Mouse (Mus musculus) left cerebral cortex, postnatal 4 days (tissue): ENCODE results near the gene Adamts9. TPM values are rescaled to one million over a fixed set of nuclear protein-coding genes. Genes with fewer than 3 reads are reported as not detected.

ENCODE experiments used
- DNase-seq: peaks from one replicate; pipeline ENCODE4 v3.0.0-alpha.2; 2022
- intact Hi-C: fragments of 180-260 bp; cut with DNase I; formaldehyde crosslinking; loops from one replicate; pipeline ENCODE4 v1.15.1; 2025
- total RNA-seq, 2 experiments: library from RNA; stranded (reverse); gene quantifications; 2 replicates each; pipeline ENCODE4 v1.2.3; 2021

Adamts9 gene
- total RNA-seq, 2 experiments from 2014 or later, result 7.7 to 8.3 TPM

DNA sequence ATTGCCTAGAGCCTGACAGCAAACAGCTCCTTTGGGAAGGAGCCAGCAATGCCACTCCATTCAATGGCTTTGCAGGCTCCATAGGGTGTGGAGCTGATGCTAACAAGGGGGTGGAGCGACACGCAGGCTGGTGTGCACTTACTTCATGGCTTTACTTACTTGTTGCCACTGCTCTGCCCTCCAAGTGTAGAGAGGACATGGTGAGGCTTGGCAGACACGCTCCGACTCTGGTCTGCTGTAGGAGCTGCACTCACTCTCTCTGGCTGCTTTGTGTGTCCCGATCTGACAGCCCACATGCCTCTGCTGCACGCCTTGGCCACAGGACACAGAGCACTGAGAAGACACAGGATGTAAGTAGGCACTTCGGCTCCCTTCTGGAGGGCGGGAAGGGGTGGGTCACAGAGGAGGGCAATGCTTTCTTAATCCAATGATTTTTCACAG is 127.0 kb downstream of the Adamts9 start, which contains the start of gene A730049H05Rik:
Gene A730049H05Rik, plus strand, starts transcription at position 168 of the 441 bp plus-strand sequence.
- intact Hi-C loops, result no loop called here
- peak; percentile 20 for DNase-seq

DNA sequence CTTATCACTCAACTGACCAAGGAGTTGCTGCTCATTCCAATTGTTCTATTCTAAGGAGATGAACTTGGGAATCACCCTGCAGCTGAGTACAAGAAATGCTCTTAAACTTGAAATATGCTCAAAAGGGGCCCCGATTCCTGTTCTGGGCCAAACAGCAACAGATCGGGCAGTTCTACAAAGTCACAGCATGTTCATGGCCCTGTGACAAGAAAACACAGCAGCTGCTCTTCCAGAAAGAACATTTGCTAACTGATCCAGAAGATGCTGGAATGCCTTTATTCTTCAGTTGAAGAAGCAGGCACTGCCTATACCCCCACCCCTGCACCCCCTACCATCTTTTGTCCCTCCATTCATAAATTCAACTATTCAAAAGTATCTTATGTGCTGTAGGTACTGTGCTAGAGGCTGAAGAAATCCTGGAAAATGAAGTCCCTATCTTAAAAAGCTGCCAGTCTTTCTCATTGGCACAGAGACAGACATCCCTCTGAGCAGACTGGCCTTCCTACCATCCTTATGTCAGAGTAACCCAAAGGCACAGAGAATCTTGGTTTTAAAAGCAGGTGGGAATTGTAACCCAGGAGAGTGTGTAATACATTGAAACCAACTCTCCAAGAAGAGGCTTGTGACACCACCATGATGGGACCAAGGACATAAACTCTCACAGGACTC is 130.5 kb downstream of the Adamts9 start:
- DNase-seq, result peak; percentile 79
- intact Hi-C loops, result no loop called here

DNA sequence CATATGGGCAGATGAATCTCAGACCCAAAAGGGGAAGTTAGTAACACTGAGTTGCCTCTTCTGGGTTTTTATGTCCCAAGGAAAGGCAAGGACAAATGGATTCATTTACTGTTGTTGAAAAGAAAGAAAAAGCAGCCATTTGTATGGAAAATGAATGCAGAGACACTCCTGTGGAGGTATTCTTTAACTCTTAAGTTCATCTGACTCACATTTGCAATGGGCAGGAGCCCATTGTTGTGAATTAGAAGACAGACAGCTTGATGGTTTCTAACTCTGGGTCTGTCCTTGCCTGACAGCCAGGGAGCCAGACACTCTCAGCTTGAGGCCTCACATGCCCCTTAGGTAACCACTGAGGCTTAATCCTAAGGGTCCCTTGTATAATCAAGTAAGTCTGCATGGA is 131.7 kb downstream of the Adamts9 start:
- intact Hi-C loops, result no loop called here
- DNase-seq, result no peak

DNA sequence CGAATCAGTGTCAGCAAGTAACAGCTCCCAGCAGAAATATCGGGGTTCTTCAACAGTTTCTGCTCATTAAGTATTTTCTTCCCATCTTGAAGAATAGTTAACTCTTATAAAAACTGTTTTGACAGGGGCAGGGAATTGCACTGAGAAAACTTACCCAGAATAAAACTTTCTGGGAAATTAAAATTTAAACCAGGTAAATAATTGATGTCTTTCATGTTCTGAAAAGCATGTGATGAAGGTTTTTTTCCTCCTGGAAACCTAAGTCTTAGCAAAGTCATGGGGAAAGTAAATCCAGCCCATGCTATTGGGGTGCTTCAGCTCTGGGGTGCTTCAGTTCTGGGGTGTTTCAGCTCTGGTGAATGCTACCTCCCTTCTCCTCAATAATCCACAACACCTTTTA is 132.7 kb downstream of the Adamts9 start:
- no peak for DNase-seq
- intact Hi-C loops, result no loop called here

DNA sequence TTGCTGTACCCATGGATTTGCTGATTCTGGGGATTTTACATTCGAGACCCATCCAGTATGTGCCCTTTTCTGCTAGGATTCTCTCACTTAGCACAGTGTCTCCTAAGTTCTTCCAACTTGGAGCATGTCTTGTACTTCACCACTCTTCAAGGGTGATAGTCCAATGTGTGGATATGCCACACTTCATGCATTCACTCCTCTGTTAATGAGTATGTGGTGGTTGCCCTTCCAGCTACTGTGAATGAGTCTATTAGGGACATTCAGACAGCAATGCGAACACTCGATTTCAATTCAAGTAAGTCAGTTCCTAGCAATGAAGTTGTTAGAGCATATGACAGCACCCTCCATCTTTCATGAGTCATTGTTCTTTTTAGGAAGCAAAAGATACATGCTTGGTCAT is 133.5 kb downstream of the Adamts9 start:
- intact Hi-C loops, result no loop called here
- DNase-seq, result no peak

DNA sequence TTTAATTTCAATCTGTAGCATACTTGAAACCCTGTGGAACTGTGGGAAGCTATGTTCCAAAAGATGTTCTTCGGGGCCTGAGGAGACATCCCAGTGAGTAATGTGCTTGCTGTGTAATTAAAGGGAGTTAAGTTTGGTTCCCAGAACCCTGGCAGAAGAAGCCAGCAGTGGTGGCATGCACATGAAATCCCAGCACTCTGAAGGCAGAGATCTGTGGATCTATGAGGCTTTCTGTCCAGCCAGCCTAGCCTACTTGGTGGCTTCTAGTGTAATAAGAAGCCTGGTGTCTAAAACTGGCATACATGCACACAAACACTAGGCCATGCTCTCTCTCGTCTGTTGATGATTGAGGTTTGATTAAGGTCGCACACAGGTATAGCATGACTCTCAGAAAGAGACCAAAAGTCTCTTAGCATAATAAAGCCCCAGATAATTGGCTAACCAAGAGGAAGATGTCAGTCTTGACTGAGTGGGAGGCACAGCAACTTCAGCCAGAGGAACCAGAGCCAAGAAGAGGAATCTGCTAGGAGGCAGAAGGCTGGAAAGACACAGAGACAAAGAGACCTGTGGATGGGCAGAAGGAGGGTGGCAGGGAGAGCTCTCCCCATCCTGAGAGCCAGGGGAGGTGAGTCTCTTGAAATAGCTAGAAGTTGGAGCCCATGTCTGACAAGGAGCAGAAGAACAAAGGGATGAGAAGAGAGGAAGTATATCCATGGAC is 138.9 kb downstream of the Adamts9 start:
- intact Hi-C loops, result loop anchor here (5.0 kb wide), 1 partner anchor 138 kb away; the partner anchor contains the start of gene Adamts9
- DNase-seq, result no peak

DNA sequence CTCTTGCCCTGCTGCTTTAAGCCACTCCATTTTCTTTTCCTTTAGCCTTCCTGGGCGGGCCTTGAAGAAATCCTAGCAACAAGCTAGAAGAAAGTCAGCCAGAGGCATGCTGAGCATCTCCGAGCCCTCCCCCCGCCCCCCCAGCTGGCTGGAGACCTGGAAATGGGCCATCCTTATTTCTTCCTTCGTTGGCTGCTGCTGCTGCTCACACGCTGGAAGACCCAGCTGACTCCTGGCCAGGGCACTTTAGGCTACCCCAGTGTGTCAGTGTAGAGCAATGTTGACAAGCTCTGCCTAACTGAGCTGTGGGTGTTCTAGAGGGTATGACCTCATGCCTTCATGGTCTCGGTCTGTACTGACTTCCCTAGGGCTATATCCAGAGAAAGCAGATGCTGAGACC is 140.1 kb downstream of the Adamts9 start:
- intact Hi-C loops, result loop anchor here (5.0 kb wide), 1 partner anchor 139 kb away; the partner anchor contains the start of gene Adamts9
- DNase-seq, result peak; percentile 73

DNA sequence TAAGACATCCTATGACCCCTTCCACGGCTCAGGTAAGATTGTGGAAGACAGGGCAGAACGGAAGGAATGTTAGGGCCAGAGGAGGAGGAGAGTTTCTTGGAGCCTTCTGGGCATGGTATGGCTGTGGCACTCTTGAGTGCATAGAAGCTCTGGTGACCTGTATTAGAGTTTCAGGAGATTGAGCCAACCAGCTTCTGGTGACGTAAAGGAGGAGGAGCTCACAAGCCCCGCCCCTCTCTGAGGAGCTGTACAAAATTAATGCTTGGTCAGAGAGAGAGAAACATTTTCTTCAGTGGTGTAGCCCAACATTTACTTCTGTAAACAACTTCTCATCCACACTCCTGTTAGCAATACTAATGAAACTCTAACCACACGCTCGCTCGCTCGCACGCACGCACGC is 140.9 kb downstream of the Adamts9 start:
- intact Hi-C loops, result loop anchor here (5.0 kb wide), 1 partner anchor 140 kb away; the partner anchor contains the start of gene Adamts9

GRCm38 (mm10) chr6:92801462-92801861 is 141.8 kb downstream of the Adamts9 start:
- intact Hi-C loops, result loop anchor here (5.0 kb wide), 1 partner anchor 141 kb away; the partner anchor contains the start of gene Adamts9
- DNase-seq, result no peak

More for the DNA sequence above, 140.9 kb downstream of the Adamts9 start:
- DNase-seq, result no peak

GRCm38 (mm10) chr6:92793804-92794203 is 149.5 kb downstream of the Adamts9 start:
- intact Hi-C loops, result loop anchor here (10.0 kb wide), 1 partner anchor 641 kb away; no protein-coding TSS in a partner anchor
- DNase-seq, result no peak

DNA sequence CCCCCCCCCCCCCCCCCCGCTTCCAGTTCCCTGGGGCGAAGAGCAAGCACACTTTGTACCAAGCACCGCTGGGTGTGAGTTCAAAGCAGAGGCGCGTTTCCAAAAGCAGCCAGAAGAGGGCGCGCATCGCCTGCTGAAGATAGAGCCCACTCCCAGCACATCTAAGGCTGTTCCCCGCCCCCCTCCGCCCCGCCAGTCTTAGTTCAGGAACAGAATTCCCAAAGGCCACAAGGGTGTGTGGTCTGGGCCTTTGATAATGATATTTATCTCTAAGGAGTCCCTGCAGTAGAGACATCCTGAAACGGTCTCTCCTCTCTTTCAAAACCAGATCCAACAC is 155.9 kb downstream of the Adamts9 start:
- peak; percentile 95 for DNase-seq
- intact Hi-C loops, result loop anchor here (2.0 to 10.0 kb wide), 4 partner anchors 755 to 1677 kb away; no protein-coding TSS in a partner anchor

GRCm38 (mm10) chr6:92786701-92787375 is 156.5 kb downstream of the Adamts9 start:
- intact Hi-C loops, result loop anchor here (2.0 to 10.0 kb wide), 4 partner anchors 756 to 1678 kb away; no protein-coding TSS in a partner anchor
- no peak for DNase-seq

DNA sequence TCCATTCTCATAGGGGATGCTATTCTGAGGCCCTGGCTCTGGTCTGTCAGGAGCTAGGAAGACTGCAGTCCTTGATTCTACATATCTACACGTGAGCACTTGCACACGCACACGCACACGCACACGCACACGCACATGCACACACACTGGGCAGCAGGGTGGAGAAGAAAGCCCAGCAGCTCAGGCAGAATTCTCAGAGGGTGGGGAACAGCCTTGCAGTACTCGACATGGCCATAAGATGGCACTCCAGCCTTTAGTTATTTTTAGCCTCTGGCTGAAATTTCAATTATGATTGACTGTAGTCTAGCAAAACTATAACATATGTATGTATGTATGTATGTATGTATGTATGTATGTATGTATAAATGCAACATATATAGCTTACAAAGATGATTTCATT is 158.5 kb downstream of the Adamts9 start:
- intact Hi-C loops, result loop anchor here (10.0 kb wide), 3 partner anchors 940 to 1680 kb away; no protein-coding TSS in a partner anchor
- DNase-seq, result peak; percentile 45

DNA sequence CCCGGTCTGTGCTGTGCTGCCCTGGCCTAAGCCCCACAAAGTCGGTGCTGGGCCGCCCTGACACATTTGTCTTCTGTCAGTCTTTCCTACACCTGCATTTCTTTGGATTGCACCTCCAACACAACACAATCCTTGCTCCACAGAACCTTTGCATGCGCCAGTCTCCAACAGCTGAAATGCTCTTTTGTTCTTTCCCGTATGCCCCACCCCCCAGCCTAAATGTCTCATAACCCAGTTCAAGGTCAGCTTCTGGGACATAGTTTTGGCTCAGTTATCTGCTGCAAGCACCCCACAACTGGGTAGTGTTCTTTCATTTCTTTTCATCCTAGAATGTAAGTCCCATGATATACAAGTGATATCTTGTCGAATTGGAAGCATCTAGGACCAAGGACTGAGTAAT is 161.8 kb downstream of the Adamts9 start:
- intact Hi-C loops, result loop anchor here (10.0 kb wide), 3 partner anchors 943 to 1683 kb away; no protein-coding TSS in a partner anchor
- no peak for DNase-seq

DNA sequence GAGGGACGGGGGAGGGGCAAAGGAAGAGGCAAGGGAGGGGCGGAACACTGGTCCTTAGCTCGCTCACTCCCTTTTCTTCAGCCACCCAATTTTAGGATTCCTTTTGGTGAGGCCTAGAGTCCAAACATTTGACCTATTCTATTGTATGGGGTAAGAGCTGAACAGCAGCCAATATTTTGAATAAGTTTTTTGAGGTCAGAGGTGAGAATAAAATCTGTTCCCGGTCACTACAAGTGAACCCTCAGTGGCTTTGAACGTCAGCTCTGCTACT is 163.4 kb downstream of the Adamts9 start:
- DNase-seq, result no peak
- intact Hi-C loops, result loop anchor here (10.0 kb wide), 3 partner anchors 945 to 1685 kb away; no protein-coding TSS in a partner anchor

GRCm38 (mm10) chr6:92779140-92779934 is 164.0 kb downstream of the Adamts9 start:
- intact Hi-C loops, result no loop called here
- DNase-seq, result no peak

DNA sequence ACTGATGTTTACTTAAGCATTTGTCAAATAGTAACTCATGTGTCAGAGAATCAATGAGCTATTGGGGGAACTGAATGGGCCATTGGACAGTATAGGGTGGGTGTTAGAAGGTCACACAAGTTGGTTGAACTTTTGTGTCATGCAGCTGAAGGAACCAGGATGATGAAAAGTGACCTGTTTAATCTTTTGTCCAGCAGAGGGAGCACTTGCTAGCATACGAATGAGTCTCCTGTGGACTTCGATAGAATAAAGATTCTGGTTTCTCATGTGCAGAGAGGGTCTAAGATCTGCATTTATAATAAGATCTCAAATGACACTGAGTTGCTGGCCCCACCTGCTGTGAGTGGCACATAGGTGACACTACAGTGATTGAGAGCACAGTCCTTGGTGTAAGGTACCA is 166.9 kb downstream of the Adamts9 start:
- intact Hi-C loops, result no loop called here
- DNase-seq, result no peak

DNA sequence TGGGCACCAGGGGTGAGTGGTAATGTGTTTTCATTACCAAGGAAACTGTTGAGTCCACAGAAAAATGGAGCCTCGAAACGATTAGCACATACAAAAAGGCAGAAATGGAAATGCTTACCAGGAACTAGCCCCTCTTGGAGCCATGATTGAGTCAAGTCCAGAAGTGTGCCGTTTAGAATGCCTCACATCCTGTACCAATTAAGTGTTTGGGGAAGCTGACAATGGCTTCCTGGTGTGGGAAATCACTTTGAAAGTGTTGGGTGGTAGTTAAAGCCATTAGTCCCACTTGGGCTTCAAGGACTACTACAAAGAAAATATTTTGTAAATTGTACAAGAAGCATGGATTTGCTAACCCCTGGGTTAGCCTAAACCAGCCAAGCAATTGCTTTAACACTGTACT is 180.9 kb downstream of the Adamts9 start:
- no peak for DNase-seq
- intact Hi-C loops, result no loop called here

DNA sequence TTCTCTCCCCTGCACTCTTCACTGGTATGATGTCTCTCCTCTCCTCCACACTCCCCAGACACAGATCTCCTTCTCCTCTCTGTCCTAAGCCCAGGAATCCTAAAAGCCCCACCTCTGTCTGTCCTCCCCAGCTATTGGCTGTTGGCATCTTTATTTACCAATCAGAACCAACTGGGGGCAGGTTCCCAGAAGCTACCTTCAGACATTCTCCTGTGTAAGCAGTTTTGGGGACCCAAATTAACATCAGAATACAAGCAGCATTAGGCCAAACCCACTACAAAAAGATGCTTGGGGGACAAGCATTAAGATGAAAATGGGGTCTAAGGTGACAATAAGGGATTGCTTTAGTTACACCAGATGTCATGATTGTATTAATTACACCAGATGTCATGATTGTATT is 183.7 kb downstream of the Adamts9 start:
- intact Hi-C loops, result no loop called here
- no peak for DNase-seq

- intact Hi-C loops, result no loop called here
- no peak for DNase-seq
These were observed 187.5 kb downstream of the Adamts9 start for GRCm38 (mm10) chr6:92755826-92756225.
